Mouse (Mus musculus) thymus, postnatal 4 days (tissue): ENCODE measurements around the gene Mvb12b.

Experiments used
- DNase-seq: peaks from one replicate; pipeline ENCODE4 v3.0.0; 2021

Mvb12b gene

GRCm38 (mm10) chr2:33809081-33809480 lies 78.7 kb downstream of the Mvb12b start:
- DNase-seq, result no peak

DNA sequence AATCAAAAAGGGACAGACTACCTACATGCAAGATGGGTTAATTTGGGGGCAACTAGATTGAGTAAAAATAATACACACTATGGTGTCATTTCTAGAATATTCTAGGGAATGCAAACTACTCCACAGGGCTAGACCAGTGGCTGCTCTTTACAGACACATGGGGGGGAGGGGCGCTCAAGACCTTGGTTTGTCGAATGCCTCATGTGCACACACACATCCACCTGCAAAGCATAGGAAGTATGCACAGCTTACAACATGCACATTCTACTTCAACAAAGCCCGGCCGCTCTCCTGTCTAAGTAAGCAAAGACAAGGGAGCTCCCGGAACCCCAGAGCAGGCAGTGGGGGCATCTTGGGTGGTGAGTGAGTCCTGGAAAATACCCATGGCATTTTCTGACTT lies 79.7 kb downstream of the Mvb12b start:
- DNase-seq, result peak; percentile 87

GRCm38 (mm10) chr2:33805640-33806039 lies 82.1 kb downstream of the Mvb12b start:
- DNase-seq, result peak; percentile 64

- peak; percentile 72 for DNase-seq
Measured at GRCm38 (mm10) chr2:33803717-33804214, 84.0 kb downstream of the Mvb12b start.

GRCm38 (mm10) chr2:33803083-33803615 lies 84.6 kb downstream of the Mvb12b start:
- no peak for DNase-seq

DNA sequence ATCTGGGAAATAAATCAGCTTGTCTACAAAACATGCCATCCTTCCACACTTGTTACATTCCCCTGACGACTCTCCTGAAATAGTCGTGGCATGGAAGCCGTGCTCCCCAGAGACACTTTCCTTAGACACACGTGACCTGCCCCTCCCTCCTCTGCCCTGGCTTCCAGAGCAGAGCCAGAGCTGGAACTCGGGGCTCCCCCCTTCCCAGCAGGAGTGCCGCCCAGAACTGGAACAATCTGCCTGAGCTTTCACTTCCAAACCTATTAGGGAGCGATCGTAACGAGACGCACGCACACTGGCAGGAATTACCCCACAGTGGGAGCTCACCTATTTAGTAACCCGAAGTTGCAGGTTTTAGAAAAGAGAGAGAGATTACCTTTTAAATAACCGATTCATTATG lies 86.0 kb downstream of the Mvb12b start:
- no peak for DNase-seq

GRCm38 (mm10) chr2:33801336-33801735 lies 86.4 kb downstream of the Mvb12b start:
- no peak for DNase-seq

GRCm38 (mm10) chr2:33800221-33800620 lies 87.5 kb downstream of the Mvb12b start:
- DNase-seq, result no peak

DNA sequence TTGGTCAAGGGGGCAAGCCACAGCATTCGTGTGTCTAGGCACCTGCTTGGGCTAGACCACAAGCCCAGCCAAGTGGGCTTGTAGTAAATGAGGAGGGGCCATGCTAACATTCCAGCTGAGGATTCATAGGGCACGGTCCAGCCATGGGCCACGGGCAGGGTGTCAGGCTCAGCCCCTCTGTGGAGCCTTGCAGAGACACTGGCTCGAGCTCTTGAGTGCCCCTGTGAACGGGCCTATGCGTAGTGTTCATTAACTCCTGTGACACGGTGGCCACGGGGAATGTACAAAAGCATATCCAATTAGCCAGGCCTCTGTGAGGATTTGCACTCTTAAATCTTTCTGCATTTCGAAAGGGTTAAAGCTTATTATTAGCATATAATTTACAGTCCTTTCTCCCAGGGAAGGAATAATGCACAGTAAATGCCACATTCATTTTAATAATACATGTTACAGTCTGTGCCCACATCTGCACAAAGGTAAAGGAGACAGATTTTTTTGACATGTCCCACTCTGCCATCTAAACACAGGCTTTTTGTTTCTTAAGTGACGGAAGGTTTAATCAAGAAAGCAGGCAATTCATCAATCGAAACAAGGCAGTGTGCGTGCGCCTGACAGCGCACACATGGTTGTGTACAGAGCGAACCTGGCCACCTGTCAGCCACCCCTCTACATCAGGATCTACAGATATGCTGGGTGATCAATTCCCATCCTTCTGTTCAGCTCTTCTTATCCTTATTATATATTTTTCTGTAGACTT lies 91.9 kb downstream of the Mvb12b start:
- no peak for DNase-seq

DNA sequence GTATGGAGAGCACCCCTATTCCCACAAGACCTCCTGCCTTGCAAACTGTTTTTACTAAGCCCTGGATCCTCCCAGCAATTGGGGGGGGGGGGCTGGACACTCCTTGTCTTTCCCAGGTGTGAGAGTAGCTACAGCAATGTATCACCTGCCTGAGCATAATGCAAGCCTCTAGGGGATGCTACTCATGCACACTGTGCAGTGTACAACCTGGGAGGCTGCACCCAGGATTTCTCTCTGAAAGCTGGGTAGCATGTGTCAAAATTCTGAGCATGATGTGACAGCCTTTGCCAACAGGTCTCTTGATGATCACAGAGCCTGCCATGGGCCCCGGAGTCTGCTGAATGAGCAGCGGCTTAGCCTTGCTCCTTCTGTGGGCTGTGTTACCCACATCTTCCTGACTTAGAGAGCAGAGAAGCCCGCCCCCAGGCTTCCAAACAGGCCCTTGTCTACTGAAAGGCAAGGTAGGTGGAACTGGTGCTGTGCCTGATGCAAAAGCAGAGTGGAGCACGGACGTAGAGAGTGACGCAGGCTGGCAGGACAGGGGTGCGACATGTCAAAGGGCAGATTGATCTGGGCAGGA lies 92.7 kb downstream of the Mvb12b start:
- peak; percentile 55 for DNase-seq

GRCm38 (mm10) chr2:33794483-33794882 lies 93.3 kb downstream of the Mvb12b start:
- DNase-seq, result no peak

- no peak for DNase-seq
Measured at GRCm38 (mm10) chr2:33790301-33790700, 97.4 kb downstream of the Mvb12b start.

- no peak for DNase-seq
Measured at GRCm38 (mm10) chr2:33789732-33790131, 98.0 kb downstream of the Mvb12b start.

GRCm38 (mm10) chr2:33789279-33789678 lies 98.5 kb downstream of the Mvb12b start:
- no peak for DNase-seq

GRCm38 (mm10) chr2:33788851-33789250 lies 98.9 kb downstream of the Mvb12b start:
- no peak for DNase-seq

DNA sequence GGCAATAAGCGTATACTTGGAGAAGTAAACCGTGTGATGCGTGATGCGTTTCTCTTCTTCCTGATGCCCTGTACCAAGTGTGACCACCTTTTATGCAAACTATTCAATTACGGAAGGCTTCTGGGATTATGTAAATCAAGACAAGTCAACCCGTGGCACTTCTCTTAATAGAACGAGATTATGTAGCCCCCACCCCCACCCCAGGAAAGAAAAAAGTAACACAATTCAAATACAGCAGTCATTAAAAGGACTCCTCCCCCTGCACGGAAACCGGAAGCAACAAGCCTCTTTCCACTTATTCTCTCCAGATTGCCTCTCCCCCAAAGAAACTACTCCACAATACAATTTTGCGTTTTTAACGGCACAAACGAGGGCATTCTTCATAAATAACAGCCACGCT lies 99.6 kb downstream of the Mvb12b start:
- no peak for DNase-seq

DNA sequence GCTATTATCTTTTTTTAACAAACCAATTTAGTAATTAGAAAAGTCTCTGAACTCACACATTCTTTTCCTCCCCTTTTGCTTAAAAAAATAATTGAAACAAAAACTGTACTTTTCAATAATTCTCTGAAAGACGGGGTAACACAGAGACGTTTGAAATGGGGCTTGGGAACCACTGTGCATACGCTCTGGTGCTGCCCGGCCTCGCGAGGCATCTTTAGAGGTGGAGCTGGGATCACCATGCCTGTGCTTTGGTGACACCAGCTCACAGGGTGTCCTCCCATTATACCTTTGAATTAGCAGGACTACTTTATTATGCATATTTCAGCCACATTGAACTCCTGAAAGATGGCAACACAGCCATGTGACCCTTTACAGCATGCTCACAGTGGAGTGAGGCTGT lies 101.7 kb downstream of the Mvb12b start:
- no peak for DNase-seq

DNA sequence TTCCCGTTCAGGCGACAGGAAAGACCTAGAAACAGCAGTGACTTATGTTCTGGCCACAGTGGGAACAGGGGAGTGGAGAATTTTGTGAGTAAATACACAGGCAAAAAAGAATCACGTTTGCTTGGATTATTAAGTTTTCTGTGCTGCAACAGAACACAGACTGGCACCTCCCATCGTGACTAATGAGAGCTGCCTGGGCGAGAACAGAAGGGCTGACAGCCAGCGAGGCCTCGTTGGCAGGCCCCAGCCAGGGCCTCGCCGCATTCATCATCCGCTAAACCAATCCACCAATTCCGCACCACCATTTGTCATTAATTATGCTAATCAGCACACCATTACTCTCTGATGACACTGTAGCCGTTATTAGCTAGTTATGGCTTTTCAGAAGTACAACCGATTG lies 102.2 kb downstream of the Mvb12b start:
- no peak for DNase-seq

GRCm38 (mm10) chr2:33784721-33785120 lies 103.0 kb downstream of the Mvb12b start:
- no peak for DNase-seq

DNA sequence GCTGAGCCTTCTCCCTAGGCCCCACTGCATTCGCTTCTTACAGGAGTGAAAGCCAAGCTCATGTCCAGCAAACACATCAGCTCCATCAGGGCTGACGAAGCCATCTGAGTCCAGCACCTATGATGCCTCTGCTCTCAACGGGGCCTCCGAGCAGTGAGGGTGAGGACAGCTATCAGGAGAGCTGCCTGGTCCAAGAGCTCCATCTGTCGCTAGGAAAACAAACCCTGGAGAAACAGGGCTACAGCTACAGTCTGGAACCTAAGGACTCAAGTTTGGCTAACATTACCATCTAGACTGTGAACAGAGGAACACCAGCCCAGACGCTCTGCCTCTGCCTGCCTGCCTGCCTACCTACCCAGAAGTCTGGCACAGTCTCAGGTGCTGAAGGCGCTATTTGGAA lies 104.3 kb downstream of the Mvb12b start:
- DNase-seq, result no peak

GRCm38 (mm10) chr2:33781655-33782400 lies 105.9 kb downstream of the Mvb12b start:
- no peak for DNase-seq

- DNase-seq, result no peak
Measured at GRCm38 (mm10) chr2:33778466-33778865, 109.3 kb downstream of the Mvb12b start.

- DNase-seq, result no peak
Measured at GRCm38 (mm10) chr2:33777051-33777450, 110.7 kb downstream of the Mvb12b start.

DNA sequence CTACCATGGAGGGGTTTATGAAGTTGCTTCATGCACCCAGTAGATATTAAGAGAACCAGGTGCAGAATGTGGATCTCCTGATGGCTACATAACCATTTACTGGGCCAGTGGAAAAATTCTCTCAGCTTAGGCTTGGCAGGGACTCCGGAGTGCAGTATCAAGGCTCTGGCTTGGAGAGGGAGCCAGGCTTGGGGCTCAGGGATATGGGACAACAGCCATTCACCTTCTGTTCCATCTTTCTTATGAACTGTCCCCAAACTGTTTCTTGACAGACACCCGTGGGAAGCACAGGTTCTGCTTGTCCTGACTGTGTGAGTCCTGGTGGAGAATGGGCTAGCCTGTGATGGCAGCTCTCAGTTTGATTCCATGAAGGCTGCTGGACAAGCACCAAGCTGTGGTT lies 112.9 kb downstream of the Mvb12b start:
- no peak for DNase-seq
